Mouse (Mus musculus): Measurements from ENCODE around the gene Abca17.

GRCm38 (mm10) chr17:24258981-24259380 is 91.9 kb downstream of the Abca17 start:
- no peak for TF ChIP-seq CTCF (IDR thresholded peaks at IDR 0.05; ENCODE audit: borderline replicate concordance, extremely low read depth, insufficient read depth, insufficient read length)
- no peak for TF ChIP-seq POLR2A (IDR thresholded peaks at IDR 0.05; ENCODE audit: borderline replicate concordance, extremely low read depth, insufficient read depth, insufficient read length, poor library complexity, severe bottlenecking)

Measured in brain, embryonic 14.5 days (tissue).